Mouse (Mus musculus) olfactory bulb, adult 2 months (tissue): ENCODE results near the gene A530084C06Rik.

Experiments
- CTCF ChIP-seq: fragments of 200-500 bp; IDR thresholded peaks from 2 replicates; pipeline ENCODE4 v1.5.1; 2012; ENCODE audit warnings: low read depth, mild to moderate bottlenecking, low read length, moderate library complexity; ENCODE audit not compliant: insufficient read depth
- POLR2A ChIP-seq: fragments of 200-500 bp; IDR thresholded peaks from 2 replicates; pipeline ENCODE4 v1.6.1; 2012; ENCODE audit warnings: mild to moderate bottlenecking, low read depth, low read length, moderate library complexity; ENCODE audit not compliant: insufficient read depth

DNA sequence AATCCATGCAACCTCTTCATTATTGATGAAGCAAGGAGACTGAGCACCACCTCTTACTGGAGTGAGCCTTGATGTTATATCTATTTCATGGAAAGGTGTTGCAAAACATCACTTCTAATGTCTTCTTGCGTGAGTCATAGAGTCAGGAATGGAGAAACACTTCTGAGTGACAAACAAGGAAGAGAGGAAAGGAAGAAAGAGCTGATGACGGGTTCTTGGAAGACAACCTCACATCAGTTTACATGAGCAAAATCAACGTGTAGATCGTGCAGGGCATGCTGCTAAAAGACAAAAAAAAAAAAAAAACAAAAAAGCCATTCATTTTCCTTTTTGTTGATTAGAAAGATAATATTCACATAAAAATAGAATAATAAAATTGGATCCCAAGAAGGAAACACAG lies 24.4 kb downstream of the A530084C06Rik start:
- no peak for TF ChIP-seq POLR2A
- no peak for TF ChIP-seq CTCF
